Mouse (Mus musculus) CH12.LX (cell line): Measurements from ENCODE around the gene Smtnl2. TPM values are rescaled to one million over a fixed set of nuclear protein-coding genes. Genes with fewer than 3 reads are reported as not detected.

Experiments
- DNase-seq: peaks from one replicate; pipeline ENCODE4 v3.0.0-alpha.2; 2013; ENCODE audit errors: extremely low read depth
- H3K27ac ChIP-seq: 2 replicates; pipeline ENCODE4 v1.5.1; 2012; ENCODE audit warnings: low read depth, mild to moderate bottlenecking, control low read depth, moderate library complexity; ENCODE audit not compliant: insufficient read depth
- H3K27me3 ChIP-seq: replicated peaks from 2 replicates; pipeline ENCODE3; 2012; ENCODE audit warnings: inconsistent platforms
- H3K36me3 ChIP-seq, 2 experiments: replicated peaks in 1 of 2; 2 replicates each; pipeline versions ENCODE3 to v1.6.1; 2012; ENCODE audit warnings: inconsistent platforms in 1 of 2, low read length in 1 of 2, mild to moderate bottlenecking in 1 of 2, mixed read lengths in 1 of 2, moderate library complexity in 1 of 2; ENCODE audit not compliant: control insufficient read depth in 1 of 2, insufficient read depth in 1 of 2
- H3K4me1 ChIP-seq, 2 experiments: 2 replicates each; pipeline ENCODE4 v1.6.1; 2012; ENCODE audit warnings: inconsistent platforms in 1 of 2, moderate library complexity in 1 of 2; ENCODE audit not compliant: insufficient read depth in 2 of 2, control insufficient read depth in 1 of 2
- H3K4me2 ChIP-seq: 2 replicates; pipeline ENCODE4 v1.6.1; 2012; ENCODE audit warnings: low read depth, mild to moderate bottlenecking, control low read depth; ENCODE audit not compliant: poor library complexity, insufficient read depth, severe bottlenecking
- H3K4me3 ChIP-seq, 3 experiments: fragments of 150-350 bp in 1 of 3; sonication (generic) in 1 of 3; replicated peaks in 1 of 3; 2 replicates each; pipeline versions ENCODE3 to v1.5.1; 2011 to 2012; ENCODE audit warnings: low read depth in 2 of 3, low read length in 2 of 3, mild to moderate bottlenecking in 2 of 3, moderate library complexity in 2 of 3, control low read depth in 1 of 3, improper control_type of control experiment in 1 of 3, inconsistent platforms in 1 of 3, mixed read lengths in 1 of 3; ENCODE audit not compliant: poor library complexity in 1 of 3
- H3K79me2 ChIP-seq: replicated peaks from 2 replicates; pipeline ENCODE4 v1.6.1; 2012; ENCODE audit warnings: mild to moderate bottlenecking, moderate library complexity; ENCODE audit not compliant: control insufficient read depth, poor library complexity, insufficient read depth, severe bottlenecking; ENCODE audit errors: extremely low read depth
- H3K9ac ChIP-seq: 2 replicates; pipeline ENCODE4 v1.6.1; 2012; ENCODE audit warnings: low read depth, mild to moderate bottlenecking, control low read depth, moderate library complexity; ENCODE audit not compliant: insufficient read depth
- H3K9me3 ChIP-seq: replicated peaks from 2 replicates; pipeline ENCODE3; 2012; ENCODE audit warnings: low read length, inconsistent platforms, mixed read lengths
- BHLHE40 ChIP-seq: IDR thresholded peaks from 2 replicates; pipeline ENCODE4 v1.6.1; 2011; ENCODE audit warnings: mild to moderate bottlenecking, low read depth, low read length, improper control_type of control experiment
- CHD1 ChIP-seq: IDR thresholded peaks from 2 replicates; pipeline ENCODE4 v1.6.1; 2012; ENCODE audit warnings: low read depth, low read length, improper control_type of control experiment, inconsistent platforms
- CTCF ChIP-seq, 2 experiments: IDR thresholded peaks in 1 of 2; conservative IDR thresholded peaks in 1 of 2; 2 replicates each; pipeline ENCODE4 v1.5.1; 2011 to 2012; ENCODE audit warnings: low read depth in 2 of 2, low read length in 2 of 2, improper control_type of control experiment in 1 of 2, inconsistent platforms in 1 of 2, mild to moderate bottlenecking in 1 of 2, moderate library complexity in 1 of 2
- ELF1 ChIP-seq: IDR thresholded peaks from 2 replicates; pipeline ENCODE4 v1.6.1; 2014; ENCODE audit warnings: low read depth, mild to moderate bottlenecking, inconsistent platforms, low read length, improper control_type of control experiment
- IRF4 ChIP-seq: IDR thresholded peaks from 2 replicates; pipeline ENCODE4 v1.6.1; 2014; ENCODE audit warnings: low read depth, mild to moderate bottlenecking, inconsistent platforms, low read length, improper control_type of control experiment
- JUN ChIP-seq: IDR thresholded peaks from 2 replicates; pipeline ENCODE4 v1.6.1; 2011; ENCODE audit warnings: low read depth, mild to moderate bottlenecking, low read length, improper control_type of control experiment, moderate library complexity; ENCODE audit not compliant: insufficient read depth
- JUND ChIP-seq: conservative IDR thresholded peaks from 2 replicates; pipeline ENCODE4 v1.6.1; 2011; ENCODE audit warnings: low read depth, low read length, improper control_type of control experiment
- KAT2A ChIP-seq: IDR thresholded peaks from 2 replicates; pipeline ENCODE4 v1.6.1; 2012; ENCODE audit warnings: low read length, improper control_type of control experiment, inconsistent platforms; ENCODE audit not compliant: insufficient replicate concordance
- MAFK ChIP-seq: IDR thresholded peaks from 2 replicates; pipeline ENCODE4 v1.6.1; 2011; ENCODE audit warnings: low read length, improper control_type of control experiment; ENCODE audit not compliant: insufficient replicate concordance
- MAZ ChIP-seq: IDR thresholded peaks from 2 replicates; pipeline ENCODE4 v1.6.1; 2012; ENCODE audit warnings: low read depth, mild to moderate bottlenecking, inconsistent platforms, low read length, improper control_type of control experiment, moderate library complexity
- MYC ChIP-seq: IDR thresholded peaks from 2 replicates; pipeline ENCODE4 v1.6.1; 2011; ENCODE audit warnings: low read depth, mild to moderate bottlenecking, improper control_type of control experiment, low read length
- NELFE ChIP-seq: IDR thresholded peaks from 2 replicates; pipeline ENCODE4 v1.6.1; 2011; ENCODE audit warnings: low read depth, low read length, improper control_type of control experiment
- NRF1 ChIP-seq: IDR thresholded peaks from 2 replicates; pipeline ENCODE4 v1.6.1; 2014; ENCODE audit warnings: low read depth, mild to moderate bottlenecking, inconsistent platforms, low read length, improper control_type of control experiment, moderate library complexity
- POLR2A ChIP-seq: IDR thresholded peaks from 2 replicates; pipeline ENCODE4 v1.6.1; 2011; ENCODE audit warnings: low read depth, mild to moderate bottlenecking, improper control_type of control experiment, low read length
- POLR2AphosphoS2 ChIP-seq: IDR thresholded peaks from 2 replicates; pipeline ENCODE4 v1.6.1; 2011; ENCODE audit warnings: low read depth, low read length, improper control_type of control experiment
- USF1 ChIP-seq: IDR thresholded peaks from 2 replicates; pipeline ENCODE4 v1.6.1; 2014; ENCODE audit warnings: low read depth, mild to moderate bottlenecking, inconsistent platforms, low read length, improper control_type of control experiment
- ZMIZ1 ChIP-seq: IDR thresholded peaks from 2 replicates; pipeline ENCODE4 v1.6.1; 2012; ENCODE audit warnings: low read depth, mild to moderate bottlenecking, inconsistent platforms, low read length, improper control_type of control experiment
- ZNF384 ChIP-seq: IDR thresholded peaks from 2 replicates; pipeline ENCODE4 v1.6.1; 2012; ENCODE audit warnings: low read depth, low read length, improper control_type of control experiment, inconsistent platforms
- dilution Hi-C: fragments of 300-500 bp; cut with MboI; formaldehyde crosslinking; loops from 2 replicates; pipeline ENCODE4 v1.14.3; 2020; ENCODE audit warnings: low sequenced_read_pairs; ENCODE audit not compliant: extremely low pct_unique_long_range_greater_than_20kb, extremely low pct_ligation_motif_present
- in situ Hi-C: fragments of 300-500 bp; cut with MboI; formaldehyde crosslinking; loops from 3 replicates; pipeline ENCODE4 v1.14.3; 2019; ENCODE audit warnings: low sequenced_read_pairs, low pct_ligation_motif_present, low pct_unique_long_range_greater_than_20kb, mixed read lengths
- polyA plus RNA-seq: library from polyadenylated mRNA; unstranded; fragments of >175 nt; gene quantifications from 2 replicates; pipeline ENCODE4 v1.2.1, GENCODE M21; 2012; ENCODE audit warnings: low read depth; ENCODE audit not compliant: insufficient read length
- total RNA-seq, 2 experiments: library from RNA; depleted of rRNA; stranded (reverse); fragments of 300-350 nt in 1 of 2; fragments of >200 nt in 1 of 2; gene quantifications; 2 replicates each; pipeline ENCODE4 v1.2.3; 2012 to 2014

Smtnl2 gene
- total and polyA plus RNA-seq, 3 experiments, result 0.47 TPM; not detected in 1

DNA sequence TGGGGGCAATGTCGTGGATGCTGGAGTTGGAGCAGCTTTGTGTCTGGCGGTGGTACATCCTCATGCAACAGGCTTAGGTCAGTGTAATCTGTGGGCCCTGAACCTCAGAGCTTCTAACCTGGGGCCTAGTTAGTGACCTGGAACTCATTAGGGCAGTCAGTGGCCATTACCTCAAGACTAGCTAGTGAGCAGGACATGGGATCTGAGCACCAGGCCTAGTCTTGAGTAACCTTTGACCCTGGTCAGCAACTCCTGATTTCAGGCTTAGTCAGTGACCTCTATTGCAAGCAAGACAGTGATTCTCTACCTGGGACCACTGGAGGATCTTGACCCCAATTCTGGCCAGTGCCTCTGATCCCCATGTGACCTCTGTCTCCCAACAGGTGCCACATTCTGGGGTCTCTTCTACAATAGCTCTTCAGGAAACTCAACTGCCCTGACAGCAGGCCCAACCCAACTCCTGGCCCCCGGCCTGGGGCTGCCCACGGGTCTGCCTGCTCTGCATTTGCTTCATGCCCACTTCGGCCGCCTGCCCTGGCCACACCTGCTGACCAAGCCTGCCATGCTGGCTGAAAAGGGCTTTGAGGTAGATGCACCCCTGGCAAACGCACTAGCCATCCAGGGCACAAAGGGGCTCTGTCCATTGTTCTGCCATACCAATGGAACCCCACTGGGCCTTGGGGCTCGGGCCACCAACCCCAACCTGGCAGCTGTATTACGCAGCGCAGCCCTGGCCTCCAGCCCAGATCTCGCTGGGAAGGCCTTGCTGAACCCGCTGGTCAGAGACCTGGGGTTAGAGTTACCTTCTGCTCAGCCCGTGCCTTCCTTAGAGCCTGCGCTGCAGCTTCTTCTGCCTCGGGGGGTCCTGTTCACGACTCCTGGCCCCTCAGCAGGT is 25.5 kb upstream of the Smtnl2 start:
- H3K9me3 ChIP-seq, result no peaks in the 10 kb centered on the region
- H3K4me2 ChIP-seq, result no peak overlapping the region
- TF ChIP-seq MYC, result no peak
- no peak for TF ChIP-seq JUN
- TF ChIP-seq KAT2A, result no peak
- no peak for TF ChIP-seq USF1
- no peak for TF ChIP-seq NRF1
- TF ChIP-seq BHLHE40, result no peak
- TF ChIP-seq ZNF384, result no peak
- no peak for TF ChIP-seq ELF1
- TF ChIP-seq POLR2A, result no peak
- no peak for TF ChIP-seq IRF4
- TF ChIP-seq CTCF (conservative IDR thresholded peaks at IDR 0.05 in 1 of 2, IDR thresholded peaks at IDR 0.05 in 1 of 2; ENCODE audit: low read depth in 2 of 2, low read length in 2 of 2), result no peak
- no peak for TF ChIP-seq NELFE
- H3K36me3 ChIP-seq, result peaks cover 0 to under 1% of the 10 kb centered on the region in 2 experiments
- dilution Hi-C loops, result no loop called here
- peaks cover 10 to 16% of the 10 kb centered on the region in 2 experiments; a peak in 3 of 4 replicates for H3K4me1 ChIP-seq
- DNase-seq, result no peak
- no peaks in the 10 kb centered on the region for H3K27me3 ChIP-seq
- H3K9ac ChIP-seq, result no peak overlapping the region
- in situ Hi-C loops, result loop anchor here (5.0 to 25.0 kb wide), 3 partner anchors 105 to 575 kb away; partner anchors contain the start of genes Camkk1 and Med31
- no peak overlapping the region for H3K4me3 ChIP-seq
- H3K79me2 ChIP-seq, result peaks cover 8% of the 10 kb centered on the region
- H3K27ac ChIP-seq, result no peak overlapping the region

DNA sequence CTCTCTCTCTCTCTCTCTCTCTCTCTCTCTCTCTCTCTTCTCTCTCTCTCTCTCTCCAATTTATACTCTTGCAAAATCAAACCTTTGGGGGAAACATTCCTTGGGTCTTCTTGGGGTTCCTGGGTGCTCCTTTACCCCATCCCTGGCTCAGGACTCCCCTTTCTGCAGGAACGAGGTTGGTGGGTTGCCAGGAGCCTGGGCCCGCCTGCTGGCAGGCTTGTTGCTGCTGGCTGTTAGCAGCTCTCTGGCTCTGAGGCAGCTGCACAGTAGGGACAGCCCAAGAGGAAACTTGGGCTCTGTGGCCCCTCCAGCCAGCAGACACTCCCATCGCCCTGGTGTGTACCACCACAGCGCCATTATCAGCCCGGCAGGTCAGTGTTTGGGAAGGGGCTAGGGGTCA is 24.8 kb upstream of the Smtnl2 start:
- Histone ChIP-seq H3K4me2 (no peak overlapping the region), H3K79me2 (peaks cover under 1% of the 10 kb centered on the region), H3K27ac (no peak overlapping the region), H3K4me3 (no peak overlapping the region), H3K27me3 (no peaks in the 10 kb centered on the region), H3K4me1 (peaks cover 10 to 16% of the 10 kb centered on the region in 2 experiments; a peak in 3 of 4 replicates), H3K9ac (no peak overlapping the region), H3K36me3 (no peaks in the 10 kb centered on the region), H3K9me3 (no peaks in the 10 kb centered on the region)
- in situ Hi-C loops (loop anchor here (5.0 to 25.0 kb wide), 3 partner anchors 106 to 576 kb away; partner anchors contain the start of genes Camkk1 and Med31), dilution Hi-C loops (no loop called here)
- TF ChIP-seq CHD1, result no peak
- TF ChIP-seq ZNF384, result no peak
- TF ChIP-seq MYC, result no peak
- TF ChIP-seq POLR2AphosphoS2, result no peak
- no peak for TF ChIP-seq MAFK
- no peak for TF ChIP-seq JUN
- TF ChIP-seq IRF4, result no peak
- TF ChIP-seq ZMIZ1, result no peak
- TF ChIP-seq JUND, result no peak
- no peak for TF ChIP-seq MAZ
- no peak for DNase-seq
